Comparison of ENCODE assay signal across 15 mouse cellular contexts in the genomic region with DNA sequence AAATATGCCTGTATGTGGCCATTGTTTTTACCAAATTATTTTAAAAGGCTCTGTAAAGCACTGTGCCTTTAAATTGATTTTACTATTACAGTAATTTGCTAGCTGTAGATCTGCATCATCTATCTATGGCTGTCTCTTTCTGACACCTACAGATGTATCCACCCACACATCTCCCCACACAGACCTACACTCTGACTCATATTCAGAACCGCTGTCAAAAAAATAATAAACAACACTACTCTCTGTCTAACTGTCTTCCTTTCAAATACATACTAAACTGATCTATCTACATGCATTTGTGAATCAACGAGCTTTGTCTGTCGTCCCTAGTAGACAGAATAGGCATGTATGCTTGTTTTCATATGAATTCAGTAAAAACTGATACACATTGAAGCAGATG.
"Had no signal": no experiment of that assay in that cellular context is flagged by ENCODE, and none has a peak within 500 bp of the region (broad histone marks: within the 10 kb centered on the region; RNA-seq: fewer than 3 reads in every experiment).

No protein-coding gene starts in this region.

- H3K36me3 ChIP-seq: kidney, embryonic 15.5 days; limb, embryonic 12.5 days; midbrain, embryonic 15.5 days; neural tube, embryonic 15.5 days had no signal

- DNase-seq: kidney, adult 2 months; kidney, postnatal 25 days; liver; lung, adult 18-20 months; lung, postnatal 4 days; right cerebral cortex, adult 18-20 months; right cerebral cortex, postnatal 25 days; thymus, postnatal 25 days had no signal

- H3K4me3 ChIP-seq: kidney, embryonic 15.5 days; limb, embryonic 12.5 days; midbrain, embryonic 15.5 days; neural tube, embryonic 15.5 days had no signal

- H3K4me2 ChIP-seq: kidney, embryonic 15.5 days; limb, embryonic 12.5 days; midbrain, embryonic 11.5 days; midbrain, embryonic 15.5 days; neural tube, embryonic 15.5 days had no signal

- H3K27me3 ChIP-seq: kidney, embryonic 15.5 days; limb, embryonic 12.5 days; midbrain, embryonic 15.5 days; neural tube, embryonic 15.5 days had no signal

- H3K9me3 ChIP-seq: kidney, embryonic 15.5 days; limb, embryonic 12.5 days; midbrain, embryonic 15.5 days; neural tube, embryonic 15.5 days had no signal

- ATAC-seq: lung, postnatal 0 days; midbrain, embryonic 15.5 days had no signal

- H3K27ac ChIP-seq: kidney, embryonic 15.5 days; limb, embryonic 12.5 days; liver, embryonic 14.5 days; midbrain, embryonic 15.5 days; neural tube, embryonic 15.5 days had no signal

- H3K4me1 ChIP-seq: kidney, embryonic 15.5 days; limb, embryonic 12.5 days; midbrain, embryonic 15.5 days; neural tube, embryonic 15.5 days had no signal

- H3K9ac ChIP-seq: kidney, embryonic 15.5 days; limb, embryonic 12.5 days; liver, embryonic 14.5 days; midbrain, embryonic 15.5 days; neural tube, embryonic 15.5 days had no signal
